Mouse (Mus musculus) adrenal gland, adult 18-20 months (tissue): ENCODE measurements around the gene Gm9747. TPM values are rescaled to one million over a fixed set of nuclear protein-coding genes. Genes with fewer than 3 reads are reported as not detected.

ENCODE experiments used
- DNase-seq, 2 experiments: peaks; one replicate each; pipeline ENCODE4 v3.0.0; 2021 to 2022; ENCODE audit warnings: low spot score in 2 of 2
- long read RNA-seq, 2 experiments: library from polyadenylated mRNA; stranded (forward); transcript quantifications; one replicate each; pipeline ENCODE4 v2.0.0; 2021
- total RNA-seq, 2 experiments: library from RNA; stranded (reverse); gene quantifications; 1 replicate in 1 of 2; 2 replicates in 1 of 2; pipeline ENCODE4 v1.2.3; 2021

The Gm9747 gene
- not detected for total RNA-seq
- long read RNA-seq, experiment 1, partial matches to known transcripts, result 0 of 1 reads
- long read RNA-seq, experiment 1, other reads (novel, unspliced or antisense), result 0 of 1 reads
- long read RNA-seq, experiment 2, partial matches to known transcripts, result 0 of 3 reads
- long read RNA-seq, experiment 2, other reads (novel, unspliced or antisense), result 0 of 3 reads

DNA sequence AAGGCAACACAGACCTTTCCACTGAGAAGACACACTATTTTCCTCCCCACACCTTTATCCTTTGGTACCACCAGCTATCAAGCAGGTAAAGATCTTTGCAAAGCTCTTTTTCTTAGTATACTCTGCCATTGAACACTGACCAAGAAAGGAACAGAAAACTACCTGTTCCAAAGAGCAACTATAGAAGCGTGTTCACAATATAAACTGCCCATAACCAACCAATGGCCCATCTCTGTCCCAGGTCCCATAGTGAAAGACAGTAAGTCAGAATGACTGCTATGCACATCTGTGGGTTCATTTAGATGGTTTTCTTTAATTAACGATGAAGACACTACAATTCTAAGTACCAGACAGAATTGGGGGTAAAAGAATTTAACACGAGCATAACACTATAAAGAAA is at the start of gene Gm9747:
Gm9747 (plus strand) TSS at position 301 of the 400 bp plus-strand sequence.
- DNase-seq, result no peak

DNA sequence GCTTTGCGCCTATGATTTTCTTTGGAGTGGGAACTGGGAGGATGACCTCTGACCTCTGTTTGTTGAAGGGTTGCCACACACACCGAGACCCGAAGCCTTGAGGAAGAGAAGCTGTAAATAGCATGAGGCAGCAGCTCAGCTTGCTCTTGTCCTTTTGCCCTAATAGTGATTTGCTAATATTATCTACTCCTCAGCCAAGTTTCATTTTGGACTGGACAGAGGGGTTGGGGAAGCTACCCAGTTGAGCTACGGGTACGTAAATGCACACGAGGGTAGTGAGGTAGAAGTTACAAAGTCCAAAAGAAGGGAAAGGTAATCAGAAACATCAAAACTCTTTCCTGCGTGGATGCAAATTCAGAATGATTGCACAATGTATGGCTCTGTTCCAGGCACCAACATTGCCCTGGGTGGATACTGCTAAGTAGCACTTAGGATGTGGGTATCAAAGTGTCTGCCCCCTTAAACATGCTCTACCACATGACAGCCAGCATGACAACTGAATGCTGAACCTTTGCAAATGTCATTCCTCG is 48.9 kb upstream of the Gm9747 start:
- DNase-seq, result peak in 1 of 2 experiments; percentile 17

DNA sequence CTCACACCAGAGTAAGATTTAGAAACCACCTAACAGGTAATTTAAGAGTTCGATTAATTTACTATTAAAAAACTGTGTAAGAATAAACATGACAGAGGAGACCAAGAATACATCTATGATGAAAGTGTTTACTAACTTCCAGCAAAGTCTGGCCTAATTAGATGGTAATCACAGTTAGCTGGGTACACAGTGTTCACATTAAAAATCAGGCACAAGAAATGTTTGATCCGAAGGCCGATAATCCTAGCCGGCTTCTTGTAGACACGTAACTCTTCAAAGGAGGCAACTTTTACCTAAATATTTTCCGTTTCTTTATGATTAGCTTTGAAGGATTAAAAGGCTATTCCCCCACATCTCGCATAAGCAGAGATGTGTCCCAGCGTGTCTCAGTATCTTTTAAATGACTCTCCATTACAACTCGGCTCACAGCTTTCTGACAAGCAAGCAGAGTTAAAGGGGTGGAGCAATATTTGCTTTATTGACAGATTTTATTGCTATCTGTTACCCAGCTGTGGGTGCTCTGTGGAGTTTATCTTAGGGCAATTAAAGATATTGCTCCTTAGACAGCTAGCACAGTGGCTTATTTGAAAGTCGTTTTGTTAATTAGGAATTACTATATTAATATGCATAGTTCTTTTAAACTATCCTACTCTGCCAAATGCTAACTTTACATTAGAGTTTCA is 44.2 kb upstream of the Gm9747 start:
- no peak for DNase-seq

DNA sequence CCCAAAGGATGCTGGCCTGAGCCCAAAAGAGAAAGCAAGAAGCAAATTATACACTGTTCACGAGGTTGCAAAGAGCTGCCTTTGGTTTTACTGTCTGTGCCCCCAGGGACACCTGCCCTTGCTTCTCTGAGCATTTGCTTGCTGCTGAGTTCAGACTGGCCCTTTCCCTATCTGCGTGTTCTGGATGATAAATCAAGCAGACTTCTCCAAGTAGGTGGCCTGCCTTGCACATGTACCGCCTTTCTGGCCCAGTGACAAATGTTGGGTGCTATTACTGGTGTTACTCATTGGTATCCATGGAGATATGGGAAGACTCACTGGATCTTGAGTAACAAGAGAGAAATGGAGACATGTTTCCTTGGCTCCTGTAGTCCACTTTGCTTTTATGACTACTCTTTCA is 43.4 kb upstream of the Gm9747 start:
- DNase-seq, result peak; percentile 52 to 70

DNA sequence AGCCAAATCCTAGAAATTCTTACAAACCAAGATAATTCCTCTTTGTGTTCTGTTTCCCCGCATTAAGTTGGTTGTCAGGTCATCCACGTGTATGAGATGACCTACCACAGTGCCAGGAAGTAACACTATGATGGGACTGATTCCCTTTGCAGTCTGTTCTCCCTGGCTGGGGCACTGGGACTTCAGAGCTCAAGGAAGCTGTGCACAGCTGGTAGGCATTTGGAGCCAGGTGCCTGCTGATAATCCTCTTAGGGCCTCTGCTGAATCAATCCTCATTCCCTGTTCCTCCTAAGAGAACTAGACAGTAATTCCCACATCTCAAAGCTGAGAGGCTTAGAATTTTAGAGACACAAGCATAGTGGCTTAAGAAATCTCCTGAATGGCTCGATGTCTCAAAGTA is 41.3 kb upstream of the Gm9747 start:
- no peak for DNase-seq

DNA sequence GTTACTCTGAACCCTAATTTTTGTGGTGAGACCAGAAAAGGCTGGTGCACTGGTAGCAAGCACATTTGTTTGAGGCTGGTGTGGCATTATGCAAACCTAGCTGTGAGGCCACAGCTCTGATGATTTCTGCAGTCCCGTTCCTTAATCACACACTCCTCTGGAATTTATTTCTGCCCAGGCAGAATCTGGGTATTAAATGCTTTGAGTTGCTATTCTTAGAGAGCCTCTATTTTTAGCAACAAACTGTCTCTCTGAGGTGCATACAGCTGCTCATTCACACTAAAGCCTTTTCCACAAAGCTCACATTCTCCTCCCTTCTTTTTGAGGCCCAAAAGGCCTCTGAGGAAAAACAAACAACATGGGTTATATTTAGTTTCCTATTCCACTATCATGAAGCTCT is 33.0 kb upstream of the Gm9747 start:
- no peak for DNase-seq

DNA sequence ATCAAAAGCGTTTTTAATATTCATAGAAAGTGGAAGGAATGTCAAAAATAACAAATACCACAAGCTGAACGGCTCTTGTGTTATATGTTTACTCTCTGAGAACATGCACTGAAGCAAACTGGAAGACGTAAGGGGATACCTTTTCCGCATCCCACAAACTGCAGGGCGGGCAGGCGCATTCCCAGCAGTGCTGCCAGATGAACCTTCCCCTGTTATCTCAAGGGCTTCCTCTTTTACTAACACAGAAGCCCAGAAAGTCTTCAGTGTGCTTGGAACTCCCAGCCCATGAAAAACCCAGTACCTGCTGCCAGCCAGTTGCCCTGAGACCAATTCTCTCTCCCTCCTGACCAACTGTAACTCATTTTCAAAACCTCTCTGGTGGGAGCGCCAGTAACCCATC is 32.3 kb upstream of the Gm9747 start:
- DNase-seq, result no peak

DNA sequence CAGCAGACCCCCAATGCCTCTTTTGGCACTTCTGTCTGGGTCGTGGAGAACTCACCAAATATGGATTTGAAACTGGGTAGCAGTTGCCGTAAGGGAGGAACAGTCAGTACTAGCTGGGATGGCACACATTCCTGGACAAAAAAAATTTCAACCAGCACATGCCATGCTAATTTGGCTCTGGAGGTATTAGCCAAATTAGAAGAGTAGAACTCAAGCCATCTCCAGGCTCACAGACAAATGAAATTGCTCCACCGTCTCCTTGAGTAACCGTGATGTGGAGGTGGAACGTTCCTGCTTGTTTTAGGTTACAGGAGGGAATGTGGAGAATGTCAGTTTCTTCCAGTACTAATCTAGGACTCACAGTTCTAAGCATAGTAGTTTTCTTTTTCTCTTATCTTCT is 25.4 kb upstream of the Gm9747 start:
- no peak for DNase-seq

DNA sequence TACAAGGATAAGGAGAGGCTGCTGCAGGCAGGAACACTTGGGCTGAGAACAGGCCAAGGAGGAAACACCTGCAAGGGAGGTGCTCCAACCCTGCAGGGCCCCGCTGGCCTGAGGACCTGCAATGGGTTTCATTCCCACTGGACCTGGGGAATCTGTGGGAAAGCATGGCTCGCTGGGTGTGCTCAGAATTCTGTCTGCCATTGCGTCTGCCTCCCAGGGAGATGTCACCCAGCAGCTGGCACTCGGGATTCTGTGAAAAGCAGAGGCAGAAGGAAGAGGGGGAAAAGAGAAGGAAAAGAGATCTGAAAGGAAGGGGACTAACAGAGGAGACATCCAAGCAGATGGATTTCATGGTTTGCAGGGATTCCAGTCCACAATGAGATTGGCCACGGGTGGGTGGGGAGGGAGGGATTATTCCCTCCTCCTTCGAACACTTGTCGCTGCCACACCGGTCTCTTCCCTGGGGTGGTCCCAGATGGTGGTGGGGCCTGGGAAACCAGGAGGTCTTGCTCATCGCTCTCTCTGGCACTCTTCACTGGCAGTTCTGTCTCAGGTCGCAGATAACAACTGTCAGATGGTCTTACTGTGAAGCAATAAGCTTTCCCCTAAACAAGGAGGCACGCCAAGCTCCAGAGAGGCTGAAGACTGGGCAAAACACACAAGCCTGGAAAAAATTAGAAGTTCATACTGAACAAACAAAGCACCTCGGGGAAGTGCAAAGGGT is 12.1 kb upstream of the Gm9747 start:
- no peak for DNase-seq

DNA sequence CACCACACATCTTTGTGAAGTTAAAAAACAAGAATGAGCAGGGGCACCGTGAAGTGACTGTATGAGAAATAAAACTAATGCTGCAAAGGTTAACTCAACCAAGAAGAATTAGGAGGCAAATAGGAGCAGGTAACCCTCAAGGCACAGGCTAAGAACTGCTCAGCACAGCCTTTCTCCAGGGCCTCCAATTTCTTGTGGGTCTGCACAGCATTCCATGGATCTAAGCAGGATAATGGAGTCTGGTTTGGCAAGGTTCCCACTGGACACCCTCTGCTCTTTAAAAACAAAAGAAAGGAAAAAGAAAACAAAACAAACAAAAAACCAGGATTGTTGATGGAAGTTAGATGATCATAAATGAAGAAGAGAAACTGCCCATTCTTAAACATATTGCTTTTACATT is 11.4 kb upstream of the Gm9747 start:
- DNase-seq, result no peak

DNA sequence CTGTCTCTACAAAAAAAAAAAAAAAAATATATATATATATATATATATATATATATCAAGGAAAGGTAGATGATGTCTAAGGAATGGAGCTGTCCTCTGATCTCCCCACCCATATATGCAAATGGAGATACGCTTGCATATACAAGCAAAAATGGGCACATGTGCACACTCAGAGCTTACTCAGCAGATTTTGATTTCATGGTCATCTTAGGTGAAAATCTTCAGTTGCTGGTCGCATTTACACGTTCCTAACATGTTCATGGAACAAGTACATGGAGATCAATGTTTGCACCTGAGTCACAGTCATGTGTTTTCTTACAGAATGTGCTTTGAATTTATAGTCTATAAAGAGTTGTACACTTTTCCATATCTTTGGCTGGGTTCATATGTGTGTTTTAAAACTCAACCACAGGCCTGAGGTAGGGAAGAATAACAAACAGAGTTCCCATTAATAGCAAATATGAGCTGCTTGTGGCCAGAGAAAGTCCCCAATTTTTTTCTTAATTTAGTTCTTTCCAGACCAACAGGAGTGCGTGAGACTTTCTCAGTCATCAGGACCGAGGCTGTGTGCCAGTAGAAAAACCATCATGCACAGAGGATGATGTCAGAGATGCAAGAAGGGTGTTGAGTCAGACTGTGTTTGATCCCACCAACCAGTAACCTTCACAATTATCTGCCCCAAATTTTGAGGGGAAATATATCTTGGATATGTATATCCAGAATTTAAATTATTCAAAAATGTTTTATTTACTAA is 9.7 kb upstream of the Gm9747 start:
- DNase-seq, result no peak

DNA sequence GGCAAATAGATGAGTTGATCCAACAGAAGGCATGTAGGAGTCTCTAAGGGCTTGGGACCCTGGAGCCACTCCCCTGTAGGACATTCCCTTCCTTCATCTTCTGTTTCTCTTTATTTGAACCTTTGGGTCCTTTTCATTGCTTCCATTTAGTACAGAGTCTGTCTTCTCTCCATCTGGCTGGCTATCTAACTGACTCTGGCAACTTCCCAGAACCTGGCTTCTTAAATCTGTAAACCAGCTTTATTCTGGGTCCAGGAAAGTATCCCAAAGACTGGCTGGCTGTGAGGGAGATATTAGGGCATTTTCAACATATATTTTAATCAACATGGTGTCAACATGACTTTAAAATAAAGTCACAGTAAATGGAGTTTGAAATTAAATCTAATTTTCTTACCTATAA is 4.1 kb upstream of the Gm9747 start:
- no peak for DNase-seq

DNA sequence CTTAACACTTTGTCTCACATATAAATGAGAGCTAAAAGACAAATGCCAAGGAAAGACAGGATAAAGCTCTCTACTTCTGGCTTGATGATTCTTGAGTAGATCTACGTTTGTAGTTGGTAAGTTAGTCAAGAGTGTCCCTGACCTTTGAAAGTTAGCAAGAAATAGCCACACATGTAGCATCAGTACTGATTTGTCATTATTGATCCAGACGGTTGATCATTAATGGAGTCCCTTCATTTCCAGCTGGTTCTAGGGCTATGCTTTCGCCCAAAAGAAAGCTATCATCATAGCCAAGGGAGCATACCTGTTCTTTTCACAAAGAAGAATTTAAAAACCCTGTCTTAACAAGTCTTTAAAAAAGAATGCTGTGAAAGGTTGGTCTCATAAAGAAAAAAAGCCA is 1.7 kb downstream of the Gm9747 start:
- no peak for DNase-seq

DNA sequence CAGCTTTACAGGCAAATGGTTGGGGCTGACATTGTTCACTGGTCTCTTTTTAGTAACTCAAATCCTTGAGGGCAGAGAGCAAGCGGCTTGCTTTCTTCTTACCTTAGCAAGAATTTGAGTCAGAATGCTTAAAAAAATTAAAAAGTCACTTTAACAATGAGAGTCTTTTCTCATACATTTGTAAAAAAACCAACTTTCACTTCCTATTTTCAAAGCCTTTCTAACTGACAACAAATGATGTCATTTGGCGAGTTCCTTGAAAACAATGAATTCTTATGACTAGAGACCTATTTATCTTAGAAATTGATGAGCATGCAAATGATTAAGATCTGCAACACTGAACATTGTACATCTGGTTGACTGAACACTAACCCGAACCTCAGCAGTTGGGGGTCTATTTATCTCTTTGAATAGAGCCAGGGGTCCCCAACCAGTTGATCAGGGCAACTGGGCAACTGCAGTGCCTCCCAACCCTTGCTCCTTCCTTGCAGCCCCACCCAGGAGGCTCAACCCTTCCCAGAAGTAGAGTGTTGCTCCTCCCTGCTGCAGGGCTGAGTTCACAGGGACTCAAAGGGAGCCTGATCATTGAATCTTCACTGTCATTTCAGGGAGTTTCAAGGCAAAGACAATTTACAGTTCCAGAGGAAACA is 2.7 kb downstream of the Gm9747 start:
- DNase-seq, result no peak

DNA sequence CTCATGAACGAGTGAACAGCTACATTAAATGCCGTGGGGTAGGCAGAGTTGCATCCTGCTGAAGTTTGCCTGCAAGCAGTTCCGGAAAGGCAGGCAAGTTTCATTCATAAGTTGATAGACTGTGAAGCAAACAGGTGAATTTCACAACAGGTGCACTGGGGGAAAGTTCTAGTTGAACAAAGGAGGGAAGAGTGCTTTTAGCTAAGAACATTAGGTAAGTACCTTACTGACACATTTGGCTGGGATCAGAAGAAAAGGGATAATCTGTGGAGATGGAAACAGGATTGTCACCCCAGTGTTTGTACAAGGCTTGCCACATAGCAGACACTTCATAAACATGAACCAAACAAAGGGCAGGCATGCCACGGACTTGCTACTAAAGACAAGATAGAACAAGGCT is 5.3 kb downstream of the Gm9747 start:
- no peak for DNase-seq

DNA sequence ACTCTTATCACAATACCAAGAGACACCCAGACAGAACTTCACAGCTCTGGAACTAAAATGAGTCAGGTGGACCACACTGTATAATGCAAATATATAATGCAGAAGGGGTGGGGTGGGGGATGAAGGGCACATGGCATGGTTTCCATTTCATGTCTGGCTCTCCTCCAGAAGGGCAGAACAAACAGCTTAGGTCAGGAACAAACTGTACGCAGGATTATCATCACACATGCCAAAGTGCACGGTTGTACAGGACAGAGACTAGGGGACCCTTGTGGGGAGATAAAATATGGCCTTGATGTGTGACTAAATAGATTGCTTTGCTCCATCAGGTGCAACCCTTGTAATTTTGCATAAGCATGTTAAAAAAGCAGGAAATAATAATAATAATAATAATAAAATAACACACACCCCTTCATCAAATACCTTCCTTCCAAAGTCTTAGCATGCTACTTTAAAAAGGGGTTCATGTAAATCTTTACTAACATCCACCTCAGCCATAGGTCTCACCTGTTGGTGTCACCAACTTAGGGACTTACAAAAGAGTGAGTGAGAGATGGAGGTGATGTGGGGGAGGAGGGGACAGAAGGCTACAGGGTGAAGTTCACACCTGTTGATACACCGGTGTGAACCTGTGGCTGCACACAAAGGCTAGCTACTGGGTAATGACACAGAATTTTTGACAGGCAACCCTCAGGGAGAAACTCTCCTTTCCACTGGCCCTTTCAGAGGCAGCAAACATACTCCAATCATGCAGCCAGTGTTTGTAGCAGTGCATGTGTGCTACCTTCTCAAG is 6.7 kb downstream of the Gm9747 start:
- no peak for DNase-seq

DNA sequence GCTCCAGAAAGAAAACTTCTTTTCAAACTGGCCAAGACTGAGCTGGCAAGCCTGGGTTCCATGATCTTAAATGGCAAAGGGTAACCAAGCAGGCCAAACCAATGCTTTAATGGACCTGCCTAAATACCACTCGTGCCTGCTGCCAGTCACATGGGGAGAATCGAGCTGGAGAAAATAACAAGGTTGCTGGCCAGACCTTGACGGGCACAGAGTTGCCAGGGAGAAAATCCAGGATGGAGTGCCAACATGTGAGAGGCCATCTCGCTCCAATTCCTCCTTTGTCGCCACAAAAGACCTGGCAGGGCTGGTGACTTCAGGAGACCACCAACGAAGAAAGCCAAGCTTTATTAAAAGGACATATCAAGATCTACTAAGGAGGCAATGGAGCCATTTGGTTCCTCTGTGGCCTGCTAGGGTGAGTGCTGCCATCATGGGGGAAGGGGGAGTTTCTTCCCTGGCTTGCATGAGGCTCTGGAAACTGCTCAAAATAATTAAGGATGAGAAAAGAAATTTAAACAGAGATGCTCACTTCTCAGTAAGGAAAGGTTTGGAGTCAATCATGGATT is 10.4 kb downstream of the Gm9747 start:
- DNase-seq, result no peak

DNA sequence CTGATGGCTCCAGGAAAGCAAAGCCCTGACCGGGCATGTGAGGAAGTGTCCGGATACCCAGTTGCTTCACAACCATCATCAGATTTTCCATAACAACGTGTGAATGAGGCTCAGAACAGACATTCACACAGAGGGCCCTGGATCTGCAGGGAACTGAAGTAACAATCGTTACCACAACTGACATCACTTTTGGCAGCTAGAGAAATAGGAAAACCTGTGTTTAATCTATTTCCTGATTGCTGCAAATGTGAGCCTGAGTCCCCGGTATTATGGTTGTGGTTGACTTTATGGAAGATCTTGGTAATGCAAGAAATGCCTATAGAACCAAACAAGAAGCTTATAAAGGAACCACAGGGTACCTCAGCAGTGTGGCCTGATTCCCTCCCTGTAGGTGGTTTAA is 12.1 kb downstream of the Gm9747 start:
- DNase-seq, result no peak

DNA sequence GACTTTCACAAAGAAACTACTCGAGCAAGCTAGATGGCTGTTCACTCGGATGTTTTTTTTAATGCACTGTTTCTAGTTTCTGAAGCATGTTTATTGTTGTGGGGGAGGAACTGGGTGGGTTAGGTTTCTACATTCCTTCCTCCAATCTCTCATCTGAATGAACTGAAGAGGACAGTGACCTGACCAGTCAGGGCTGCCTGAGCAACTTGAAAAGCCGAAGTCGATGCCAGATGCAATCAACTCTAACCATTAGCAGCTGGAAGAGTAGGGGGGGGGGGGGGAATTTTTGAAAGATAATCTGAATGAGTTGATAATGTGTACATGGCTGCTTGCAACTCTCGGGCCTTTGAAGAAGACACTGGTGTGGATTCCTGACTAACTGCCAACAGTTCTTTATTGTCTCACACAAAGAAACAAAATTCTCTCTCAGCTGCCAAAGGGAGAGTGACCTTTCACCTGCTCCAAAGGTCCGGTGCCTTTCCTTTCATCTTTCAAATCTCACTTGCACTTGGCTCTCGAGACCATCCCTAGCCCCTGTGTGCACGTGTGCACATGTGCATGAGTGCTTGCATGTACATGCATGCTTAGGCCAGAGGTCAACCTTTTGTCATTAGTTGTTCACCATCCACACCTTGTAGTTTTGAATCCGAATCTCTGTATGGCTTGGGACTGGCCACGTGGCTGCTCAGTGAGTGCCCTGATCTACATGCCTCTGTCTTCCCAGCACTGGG is 14.5 kb downstream of the Gm9747 start:
- no peak for DNase-seq
